Mouse (Mus musculus) ES-Bruce4 (cell line): ENCODE results near the gene Oas2.

Experiments used
- CTCF ChIP-seq: IDR thresholded peaks from one replicate; pipeline ENCODE4 v1.8.1; 2011; ENCODE audit warnings: low read depth, low read length
- POLR2A ChIP-seq: IDR thresholded peaks from one replicate; pipeline ENCODE4 v1.8.1; 2011; ENCODE audit warnings: low read length; ENCODE audit not compliant: insufficient read depth

DNA sequence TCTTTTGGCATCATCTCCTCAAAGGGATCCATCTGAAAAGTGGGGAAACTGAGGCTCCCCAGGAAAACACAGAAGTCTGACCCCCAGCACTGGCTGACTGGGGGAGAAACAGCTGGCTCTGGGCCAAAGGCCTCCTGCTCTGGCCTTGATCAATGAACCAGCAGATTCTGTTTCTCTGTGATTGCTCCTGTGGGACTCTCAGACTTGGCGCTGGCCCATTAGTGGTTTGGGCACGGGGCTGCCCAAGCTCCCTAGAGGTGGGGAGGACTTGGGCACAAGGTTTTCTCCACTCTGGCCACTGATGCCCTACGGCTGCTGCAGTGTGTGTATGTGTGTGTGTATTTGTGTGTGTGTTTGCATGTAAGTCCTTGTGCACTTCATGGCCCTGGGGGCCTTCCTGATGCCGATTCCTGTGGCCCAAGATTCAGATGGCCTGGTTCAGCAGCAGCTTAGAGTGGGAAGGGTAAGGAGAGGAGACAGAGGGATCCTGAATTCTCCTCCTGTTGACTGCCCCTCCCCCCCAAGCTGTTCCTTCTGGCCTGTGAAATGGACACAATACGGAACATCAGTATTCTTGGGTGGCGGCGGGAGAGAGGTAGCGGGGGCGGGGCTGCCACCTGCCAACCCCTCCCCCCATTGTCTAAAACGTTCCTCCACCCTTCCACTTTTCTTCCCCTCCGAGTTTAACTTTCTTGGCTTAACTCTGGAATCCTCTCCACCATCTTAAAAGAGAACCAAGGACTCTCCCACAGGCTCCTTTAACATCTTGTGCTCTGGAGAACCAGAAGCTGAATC, 48.5 kb downstream of the Oas2 start:
- no peak for TF ChIP-seq CTCF
- TF ChIP-seq POLR2A: no peak
